Mouse (Mus musculus): ENCODE results near the gene Sp7.
"Not testable (repeated sequence)": the region's sequence is repeated elsewhere in the genome, so short reads cannot be mapped to it uniquely, and the experiment has no call there.

Sp7 gene

GRCm38 (mm10) chr15:102346444-102346843 lies 20.5 kb downstream of the Sp7 start:
- no peak for DNase-seq (ENCODE audit: low read depth, low spot score)

GRCm38 (mm10) chr15:102344490-102344889 lies 22.5 kb downstream of the Sp7 start:
- DNase-seq (ENCODE audit: low read depth, low spot score), result no peak

GRCm38 (mm10) chr15:102341580-102341979 lies 25.4 kb downstream of the Sp7 start:
- DNase-seq (ENCODE audit: low read depth, low spot score), result no peak

GRCm38 (mm10) chr15:102339612-102340011 lies 27.4 kb downstream of the Sp7 start:
- no peak for DNase-seq (ENCODE audit: low read depth, low spot score)

GRCm38 (mm10) chr15:102336946-102337345 lies 30.0 kb downstream of the Sp7 start:
- DNase-seq (ENCODE audit: low read depth, low spot score), result no peak

GRCm38 (mm10) chr15:102335925-102336324 lies 31.1 kb downstream of the Sp7 start:
- DNase-seq (ENCODE audit: low read depth, low spot score), result not testable (repeated sequence)

- DNase-seq (ENCODE audit: low read depth, low spot score), result no peak
These were observed 31.7 kb downstream of the Sp7 start for GRCm38 (mm10) chr15:102335254-102335653.

- DNase-seq (ENCODE audit: low read depth, low spot score), result peak; percentile 61
These were observed 35.4 kb downstream of the Sp7 start, which contains the start of gene Myg1 for GRCm38 (mm10) chr15:102331610-102332015. Myg1 (plus strand) TSS chr15:102331709.

GRCm38 (mm10) chr15:102326892-102327291 lies 40.1 kb downstream of the Sp7 start:
- DNase-seq (ENCODE audit: low read depth, low spot score), result no peak

- DNase-seq (ENCODE audit: low read depth, low spot score), result peak; percentile 74
These were observed 40.9 kb downstream of the Sp7 start, which contains the start of gene Pfdn5 for GRCm38 (mm10) chr15:102326022-102326576. Pfdn5 (plus strand) TSS chr15:102326116.

GRCm38 (mm10) chr15:102324654-102325473 lies 42.1 kb downstream of the Sp7 start:
- DNase-seq (ENCODE audit: low read depth, low spot score), result no peak

GRCm38 (mm10) chr15:102316263-102316662 lies 50.7 kb downstream of the Sp7 start:
- no peak for DNase-seq (ENCODE audit: low read depth, low spot score)

- no peak for DNase-seq (ENCODE audit: low read depth, low spot score)
These were observed 51.7 kb downstream of the Sp7 start for GRCm38 (mm10) chr15:102315292-102315691.

GRCm38 (mm10) chr15:102311489-102311888 lies 55.5 kb downstream of the Sp7 start:
- DNase-seq (ENCODE audit: low read depth, low spot score), result no peak

GRCm38 (mm10) chr15:102310074-102310845 lies 56.7 kb downstream of the Sp7 start:
- no peak for DNase-seq (ENCODE audit: low read depth, low spot score)

GRCm38 (mm10) chr15:102308717-102309116 lies 58.3 kb downstream of the Sp7 start:
- DNase-seq (ENCODE audit: low read depth, low spot score), result no peak
